Mouse (Mus musculus) kidney, postnatal 0 days (tissue): ENCODE data around the gene Olfr1124. TPM values are rescaled to one million over a fixed set of nuclear protein-coding genes. Genes with fewer than 3 reads are reported as not detected.

Source experiments
- ATAC-seq: fragments of 200-750 bp; cut with Nextera tagmentation; replicated peaks from 2 replicates; pipeline ENCODE4 v1.8.0; 2017; ENCODE audit warnings: low read depth, moderate number of reproducible peaks, moderate TSS enrichment, moderate library complexity; ENCODE audit not compliant: low FRiP score
- DNase-seq: peaks from one replicate; pipeline ENCODE4 v3.0.0-alpha.2; 2016; ENCODE audit warnings: low spot score
- H3K27ac ChIP-seq: fragments of 300-500 bp; sonication (generic); 2 replicates; pipeline ENCODE4 v1.5.1; 2014; ENCODE audit warnings: mild to moderate bottlenecking
- H3K27me3 ChIP-seq: fragments of 300-500 bp; sonication (generic); 2 replicates; pipeline ENCODE4 v1.6.1; 2014; ENCODE audit warnings: low read length, mixed read lengths; ENCODE audit not compliant: insufficient read depth
- H3K36me3 ChIP-seq: fragments of 300-500 bp; sonication (generic); 2 replicates; pipeline ENCODE4 v1.6.1; 2014; ENCODE audit warnings: low read length, mixed read lengths; ENCODE audit not compliant: insufficient read depth
- H3K4me1 ChIP-seq: fragments of 300-500 bp; sonication (generic); replicated peaks from 2 replicates; pipeline ENCODE4 v1.6.1; 2014; ENCODE audit warnings: antibody characterized with exemption, low read length, mixed read lengths; ENCODE audit not compliant: insufficient read depth
- H3K4me2 ChIP-seq: fragments of 300-500 bp; sonication (generic); 2 replicates; pipeline ENCODE4 v1.6.1; 2014; ENCODE audit warnings: mild to moderate bottlenecking, low read length, moderate library complexity, mixed read lengths
- H3K4me3 ChIP-seq: fragments of 300-500 bp; sonication (generic); replicated peaks from 2 replicates; pipeline ENCODE4 v1.5.1; 2014; ENCODE audit warnings: low read depth, low read length
- H3K9ac ChIP-seq: fragments of 300-500 bp; sonication (generic); 2 replicates; pipeline ENCODE4 v1.6.1; 2014; ENCODE audit warnings: low read depth, low read length
- H3K9me3 ChIP-seq: fragments of 300-500 bp; sonication (generic); replicated peaks from 2 replicates; pipeline ENCODE4 v1.6.1; 2016; ENCODE audit warnings: low read length, inconsistent platforms, mixed read lengths
- CTCF ChIP-seq: IDR thresholded peaks from 2 replicates; pipeline ENCODE4 v1.5.1; 2016; ENCODE audit warnings: antibody characterized with exemption, low read depth, mild to moderate bottlenecking, moderate library complexity
- whole genome bisulfite sequencing: fragments of 180-500 bp; shearing (Covaris S2); extraction: QIAGEN DNeasy Blood & Tissue Kit; methylation state at CpG from one replicate; pipeline ENCODE4 v1.1.7; 2014; 5-methylcytosine and 5-hydroxymethylcytosine counted together
- polyA plus RNA-seq: library from polyadenylated mRNA; unstranded; fragments of >200 nt; fragmentation: Nextera tagmentation; extraction: Ambion mirVana; gene quantifications from 2 replicates; pipeline ENCODE4 v1.2.1, GENCODE M21; 2015

Olfr1124 gene
- polyA plus RNA-seq, 1 experiment from 2014 or later, result not detected

- Histone ChIP-seq H3K4me3 (no peak within 1 kb of the TSS), H3K36me3 (no peaks in the 10 kb centered on the region), H3K4me1 (no peaks in the 10 kb centered on the region), H3K9ac (no peak within 1 kb of the TSS), H3K9me3 (no peaks in the 10 kb centered on the region), H3K4me2 (no peak within 1 kb of the TSS), H3K27ac (no peak within 1 kb of the TSS), H3K27me3 (no peaks in the 10 kb centered on the region)
- DNase-seq (no peak), ATAC-seq (no peak)
- no peak for TF ChIP-seq CTCF
Observed at GRCm38 (mm10) chr2:87453662-87454061, 23.6 kb downstream of the Olfr1124 start, which contains the start of gene Olfr1126. TSS of gene Olfr1126 (plus strand) at chr2:87453962.

- H3K27me3 ChIP-seq, result no peaks in the 10 kb centered on the region
- no peaks in the 10 kb centered on the region for H3K4me1 ChIP-seq
- no peak overlapping the region for H3K27ac ChIP-seq
- DNase-seq (no peak), ATAC-seq (no peak)
- 90% methylated on average over 4 of the region's 4 CpGs for WGBS
- no peak overlapping the region for H3K9ac ChIP-seq
- no peaks in the 10 kb centered on the region for H3K9me3 ChIP-seq
- H3K4me2 ChIP-seq, result no peak overlapping the region
- no peak for TF ChIP-seq CTCF
- no peaks in the 10 kb centered on the region for H3K36me3 ChIP-seq
- H3K4me3 ChIP-seq, result no peak overlapping the region
Observed at GRCm38 (mm10) chr2:87461769-87462168, 31.7 kb downstream of the Olfr1124 start.

GRCm38 (mm10) chr2:87480207-87480606 lies 50.1 kb downstream of the Olfr1124 start:
- H3K4me1 ChIP-seq, result no peaks in the 10 kb centered on the region
- no peaks in the 10 kb centered on the region for H3K27me3 ChIP-seq
- H3K4me3 ChIP-seq, result no peak overlapping the region
- no peak overlapping the region for H3K9ac ChIP-seq
- H3K4me2 ChIP-seq, result no peak overlapping the region
- no peaks in the 10 kb centered on the region for H3K36me3 ChIP-seq
- TF ChIP-seq CTCF, result peak; percentile 12; the same call in 1 of the 2 replicates
- DNase-seq (no peak), ATAC-seq (no peak)
- no peaks in the 10 kb centered on the region for H3K9me3 ChIP-seq
- no peak overlapping the region for H3K27ac ChIP-seq

GRCm38 (mm10) chr2:87481158-87481557 lies 51.1 kb downstream of the Olfr1124 start:
- TF ChIP-seq CTCF, result no peak
- WGBS, result 91% methylated on average over 4 of the region's 4 CpGs
- Histone ChIP-seq H3K9me3 (no peaks in the 10 kb centered on the region), H3K36me3 (no peaks in the 10 kb centered on the region), H3K4me1 (no peaks in the 10 kb centered on the region), H3K27ac (no peak overlapping the region), H3K9ac (no peak overlapping the region), H3K27me3 (no peaks in the 10 kb centered on the region), H3K4me2 (no peak overlapping the region), H3K4me3 (no peak overlapping the region)
- DNase-seq (no peak), ATAC-seq (no peak)

GRCm38 (mm10) chr2:87482276-87482675 lies 52.2 kb downstream of the Olfr1124 start:
- Histone ChIP-seq H3K4me3 (no peak overlapping the region), H3K4me1 (no peaks in the 10 kb centered on the region), H3K9me3 (no peaks in the 10 kb centered on the region), H3K27ac (no peak overlapping the region), H3K9ac (no peak overlapping the region), H3K36me3 (no peaks in the 10 kb centered on the region), H3K4me2 (no peak overlapping the region), H3K27me3 (no peaks in the 10 kb centered on the region)
- 72% methylated on average over 2 of the region's 2 CpGs for WGBS
- DNase-seq (no peak), ATAC-seq (no peak)
- TF ChIP-seq CTCF, result no peak

Other genes with a start within 250 kb of the Olfr1124 start
- not detected in 2 replicates for gene Olfr1112, start 242.5 kb upstream of the Olfr1124 start, polyA plus RNA-seq
- gene Olfr1113, start 221.3 kb upstream of the Olfr1124 start, polyA plus RNA-seq, result not detected in 2 replicates
- gene Olfr1115, start 182.3 kb upstream of the Olfr1124 start, polyA plus RNA-seq, result not detected in 2 replicates
- gene Olfr1116, start 162.7 kb upstream of the Olfr1124 start, polyA plus RNA-seq, result not detected in 2 replicates
- not detected in 2 replicates for gene Olfr1118, start 122.7 kb upstream of the Olfr1124 start, polyA plus RNA-seq
- not detected in 2 replicates for gene Olfr1120, start 75.5 kb upstream of the Olfr1124 start, polyA plus RNA-seq
- not detected in 2 replicates for gene Olfr1121, start 60.4 kb upstream of the Olfr1124 start, polyA plus RNA-seq
- gene Olfr1122, start 44.4 kb upstream of the Olfr1124 start, polyA plus RNA-seq, result not detected in 2 replicates
- not detected in 2 replicates for gene Olfr1123, start 13.6 kb upstream of the Olfr1124 start, polyA plus RNA-seq
- gene Olfr1126, start 23.7 kb downstream of the Olfr1124 start, polyA plus RNA-seq, result not detected in 2 replicates
- gene Pramel7, start 66.8 kb downstream of the Olfr1124 start, polyA plus RNA-seq, result not detected in 2 replicates
- gene Pramel6, start 76.3 kb downstream of the Olfr1124 start, polyA plus RNA-seq, result not detected in 2 replicates
- gene Olfr153, start 101.5 kb downstream of the Olfr1124 start, polyA plus RNA-seq, result not detected in 2 replicates
- not detected in 2 replicates for gene Olfr1128, start 115.3 kb downstream of the Olfr1124 start, polyA plus RNA-seq
- not detected in 2 replicates for gene Olfr1129, start 143.6 kb downstream of the Olfr1124 start, polyA plus RNA-seq
- gene Olfr1130, start 175.9 kb downstream of the Olfr1124 start, polyA plus RNA-seq, result not detected in 2 replicates
- not detected in 2 replicates for gene Olfr1131, start 196.8 kb downstream of the Olfr1124 start, polyA plus RNA-seq
- not detected in 2 replicates for gene Olfr1132, start 207.3 kb downstream of the Olfr1124 start, polyA plus RNA-seq
- not detected in 2 replicates for gene Olfr1133, start 217.1 kb downstream of the Olfr1124 start, polyA plus RNA-seq
- not detected in 2 replicates for gene Olfr1134, start 228.2 kb downstream of the Olfr1124 start, polyA plus RNA-seq
- gene Olfr1135, start 243.4 kb downstream of the Olfr1124 start, polyA plus RNA-seq, result not detected in 2 replicates